Mouse (Mus musculus) forebrain, embryonic 11.5 days (tissue): ENCODE measurements around the gene Psma7. TPM values are rescaled to one million over a fixed set of nuclear protein-coding genes. Genes with fewer than 3 reads are reported as not detected.

Source experiments
- ATAC-seq: fragments of 200-750 bp; cut with Nextera tagmentation; replicated peaks from 2 replicates; pipeline ENCODE4 v1.8.0; 2017; ENCODE audit warnings: moderate TSS enrichment; ENCODE audit not compliant: low FRiP score
- DNase-seq: peaks from one replicate; pipeline ENCODE4 v3.0.0-alpha.2; 2017; ENCODE audit warnings: low spot score
- H3K27ac ChIP-seq: fragments of 300-500 bp; sonication (generic); 2 replicates; pipeline ENCODE4 v1.5.1; 2014; ENCODE audit warnings: low read depth, low read length
- H3K27me3 ChIP-seq: fragments of 300-500 bp; sonication (generic); 2 replicates; pipeline ENCODE4 v1.6.1; 2014; ENCODE audit warnings: mild to moderate bottlenecking, low read length, mixed read lengths; ENCODE audit not compliant: control insufficient read depth, insufficient read depth
- H3K36me3 ChIP-seq: fragments of 300-500 bp; sonication (generic); 2 replicates; pipeline ENCODE4 v1.6.1; 2014; ENCODE audit warnings: mild to moderate bottlenecking, low read length, moderate library complexity, mixed read lengths; ENCODE audit not compliant: control insufficient read depth, insufficient read depth
- H3K4me1 ChIP-seq: fragments of 300-500 bp; sonication (generic); replicated peaks from 2 replicates; pipeline ENCODE4 v1.6.1; 2014; ENCODE audit warnings: low read length, mixed read lengths; ENCODE audit not compliant: control insufficient read depth, insufficient read depth
- H3K4me2 ChIP-seq: fragments of 300-500 bp; sonication (generic); 2 replicates; pipeline ENCODE4 v1.6.1; 2014; ENCODE audit warnings: low read depth, mild to moderate bottlenecking, low read length, moderate library complexity, mixed read lengths; ENCODE audit not compliant: severe bottlenecking
- H3K4me3 ChIP-seq: fragments of 300-500 bp; sonication (generic); 2 replicates; pipeline ENCODE4 v1.5.1; 2014; ENCODE audit warnings: low read depth, low read length
- H3K9ac ChIP-seq: fragments of 300-500 bp; sonication (generic); 2 replicates; pipeline ENCODE4 v1.6.1; 2014; ENCODE audit warnings: low read length
- H3K9me3 ChIP-seq: fragments of 300-500 bp; sonication (generic); 2 replicates; pipeline ENCODE4 v1.6.1; 2016; ENCODE audit warnings: low read length, mixed read lengths; ENCODE audit not compliant: control insufficient read depth
- WGBS: fragments of 180-500 bp; shearing (Covaris S2); extraction: QIAGEN DNeasy Blood & Tissue Kit; methylation state at CpG from one replicate; pipeline ENCODE4 v1.1.7; 2014; 5-methylcytosine and 5-hydroxymethylcytosine counted together
- polyA plus RNA-seq: library from polyadenylated mRNA; unstranded; fragments of >200 nt; fragmentation: Nextera tagmentation; extraction: Ambion mirVana; gene quantifications from 2 replicates; pipeline ENCODE4 v1.2.1, GENCODE M21; 2014

The Psma7 gene
- polyA plus RNA-seq, 1 experiment from 2014 or later = 681 TPM

- DNase-seq (no peak), ATAC-seq (no peak)
- H3K4me2 ChIP-seq = no peak overlapping the region
- no peak overlapping the region for H3K4me3 ChIP-seq
- no peaks in the 10 kb centered on the region for H3K27me3 ChIP-seq
- no peaks in the 10 kb centered on the region for H3K4me1 ChIP-seq
- H3K27ac ChIP-seq = no peak overlapping the region
- no peaks in the 10 kb centered on the region for H3K9me3 ChIP-seq
- no peak overlapping the region for H3K9ac ChIP-seq
- WGBS = 71% methylated on average over 3 of the region's 3 CpGs
- H3K36me3 ChIP-seq = no peaks in the 10 kb centered on the region; the same call in 1 of the 2 replicates
Observed at GRCm38 (mm10) chr2:180077622-180078021, 35.4 kb upstream of the Psma7 start.

- Histone ChIP-seq H3K27ac (no peak overlapping the region), H3K36me3 (no peaks in the 10 kb centered on the region; the same call in 1 of the 2 replicates), H3K27me3 (no peaks in the 10 kb centered on the region), H3K4me2 (no peak overlapping the region), H3K9me3 (no peaks in the 10 kb centered on the region), H3K4me3 (no peak overlapping the region), H3K9ac (no peak overlapping the region), H3K4me1 (peaks cover 7% of the 10 kb centered on the region; the same call in 1 of the 2 replicates)
- DNase-seq (no peak), ATAC-seq (no peak)
- 85% methylated on average over 7 of the region's 7 CpGs for WGBS
Observed at GRCm38 (mm10) chr2:180072886-180073285, 30.7 kb upstream of the Psma7 start.

- Histone ChIP-seq H3K4me1 (peaks cover 7% of the 10 kb centered on the region; the same call in 1 of the 2 replicates), H3K9ac (no peak overlapping the region), H3K36me3 (peaks cover 2% of the 10 kb centered on the region; the same call in 1 of the 2 replicates), H3K27me3 (no peaks in the 10 kb centered on the region), H3K4me3 (no peak overlapping the region), H3K9me3 (no peaks in the 10 kb centered on the region), H3K4me2 (no peak overlapping the region), H3K27ac (no peak overlapping the region)
- no peak for DNase-seq
- 82% methylated on average over 2 of the region's 2 CpGs for WGBS
- no peak for ATAC-seq
Observed at GRCm38 (mm10) chr2:180071671-180072070, 29.4 kb upstream of the Psma7 start.

GRCm38 (mm10) chr2:180070481-180071453, 28.5 kb upstream of the Psma7 start, which contains the start of gene Mtg2:
Mtg2 (plus strand) TSS chr2:180070588.
- Histone ChIP-seq H3K27ac (peak within 1 kb of the TSS; percentile 75), H3K9me3 (no peaks in the 10 kb centered on the region), H3K27me3 (no peaks in the 10 kb centered on the region), H3K4me3 (peak within 1 kb of the TSS; percentile 73), H3K4me1 (peaks cover 7% of the 10 kb centered on the region; the same call in 1 of the 2 replicates), H3K36me3 (peaks cover 2% of the 10 kb centered on the region; the same call in 1 of the 2 replicates), H3K4me2 (peak within 1 kb of the TSS; percentile 83), H3K9ac (peak within 1 kb of the TSS; percentile 81)
- 6% methylated on average over 58 of the region's 58 CpGs for WGBS
- ATAC-seq = peak; percentile 96
- DNase-seq = peak; percentile 96

- no peaks in the 10 kb centered on the region for H3K9me3 ChIP-seq
- H3K9ac ChIP-seq = peak overlapping the region; percentile 81
- H3K27me3 ChIP-seq = no peaks in the 10 kb centered on the region
- H3K4me2 ChIP-seq = peak overlapping the region; percentile 83
- peak overlapping the region; percentile 73 for H3K4me3 ChIP-seq
- 35% methylated on average over 20 of the region's 20 CpGs for WGBS
- H3K4me1 ChIP-seq = peaks cover 7% of the 10 kb centered on the region; the same call in 1 of the 2 replicates
- 0 out of 2 replicates have a peak overlapping the region, but pooled peaks have one; percentile 32 for H3K27ac ChIP-seq
- DNase-seq = no peak
- H3K36me3 ChIP-seq = peaks cover 2% of the 10 kb centered on the region; the same call in 1 of the 2 replicates
- ATAC-seq = peak; percentile 26
Observed at GRCm38 (mm10) chr2:180069770-180070480, 27.7 kb upstream of the Psma7 start.

GRCm38 (mm10) chr2:180063338-180064131, 21.3 kb upstream of the Psma7 start:
- Histone ChIP-seq H3K9ac (no peak overlapping the region), H3K4me2 (no peak overlapping the region), H3K9me3 (no peaks in the 10 kb centered on the region), H3K4me1 (no peaks in the 10 kb centered on the region), H3K36me3 (peaks cover 22% of the 10 kb centered on the region), H3K27ac (no peak overlapping the region), H3K27me3 (no peaks in the 10 kb centered on the region), H3K4me3 (no peak overlapping the region)
- 96% methylated on average over 11 of the region's 11 CpGs for WGBS
- no peak for DNase-seq
- ATAC-seq = no peak

GRCm38 (mm10) chr2:180053001-180053400, 10.8 kb upstream of the Psma7 start:
- Histone ChIP-seq H3K9me3 (no peaks in the 10 kb centered on the region), H3K27me3 (no peaks in the 10 kb centered on the region), H3K9ac (no peak overlapping the region), H3K4me3 (no peak overlapping the region), H3K27ac (no peak overlapping the region), H3K4me2 (no peak overlapping the region), H3K36me3 (peaks cover 7% of the 10 kb centered on the region), H3K4me1 (no peaks in the 10 kb centered on the region)
- WGBS = 97% methylated on average over 9 of the region's 9 CpGs
- DNase-seq (no peak), ATAC-seq (no peak)
